Mouse (Mus musculus) ES-E14 (cell line): ENCODE results near the gene Cdipt. TPM values are rescaled to one million over a fixed set of nuclear protein-coding genes. Genes with fewer than 3 reads are reported as not detected.
A peak's percentile ranks its signal among the peaks of the same experiment; 100 is the strongest.

Experiments used
- DNase-seq: peaks from one replicate; pipeline ENCODE4 v3.0.0-alpha.2; 2013; ENCODE audit warnings: low read depth, low spot score
- H3K27ac ChIP-seq: 2 replicates; pipeline ENCODE4 v1.5.1; 2012; ENCODE audit warnings: low read depth, mild to moderate bottlenecking, low read length, moderate library complexity, mixed read lengths; ENCODE audit not compliant: poor library complexity, insufficient read depth, severe bottlenecking
- H3K36me3 ChIP-seq: 2 replicates; pipeline ENCODE4 v1.6.1; 2012; ENCODE audit warnings: mild to moderate bottlenecking, low read length, moderate library complexity, mixed read lengths; ENCODE audit not compliant: control insufficient read depth, poor library complexity, insufficient read depth, severe bottlenecking
- H3K4me1 ChIP-seq, 2 experiments: fragments of 150-350 bp in 1 of 2; sonication (generic) in 1 of 2; 2 replicates each; pipeline ENCODE4 v1.6.1; 2012; ENCODE audit warnings: low read length in 2 of 2, mild to moderate bottlenecking in 1 of 2, mixed read lengths in 1 of 2; ENCODE audit not compliant: control insufficient read depth in 2 of 2, insufficient read depth in 2 of 2, poor library complexity in 1 of 2
- H3K4me3 ChIP-seq, 2 experiments: fragments of 150-350 bp in 1 of 2; sonication (generic) in 1 of 2; 2 replicates each; pipeline ENCODE4 v1.5.1; 2012; ENCODE audit warnings: low read length in 2 of 2, low read depth in 1 of 2, mild to moderate bottlenecking in 1 of 2, mixed read lengths in 1 of 2; ENCODE audit not compliant: insufficient read depth in 1 of 2, poor library complexity in 1 of 2, severe bottlenecking in 1 of 2
- H3K9ac ChIP-seq: 2 replicates; pipeline ENCODE4 v1.6.1; 2012; ENCODE audit warnings: low read depth, mild to moderate bottlenecking, low read length, mixed read lengths; ENCODE audit not compliant: poor library complexity, insufficient read depth, severe bottlenecking
- H3K9me3 ChIP-seq: fragments of 150-350 bp; sonication (generic); 2 replicates; pipeline ENCODE4 v1.6.1; 2012; ENCODE audit warnings: low read depth, mild to moderate bottlenecking, low read length; ENCODE audit not compliant: control insufficient read depth, insufficient read depth
- CHD2 ChIP-seq: IDR thresholded peaks from 2 replicates; pipeline ENCODE4 v1.6.1; 2014; ENCODE audit warnings: mild to moderate bottlenecking, low read depth, low read length, inconsistent platforms
- HCFC1 ChIP-seq: IDR thresholded peaks from 2 replicates; pipeline ENCODE4 v1.6.1; 2012; ENCODE audit warnings: low read length, inconsistent platforms, borderline replicate concordance; ENCODE audit not compliant: insufficient read depth
- MAFK ChIP-seq: IDR thresholded peaks from 2 replicates; pipeline ENCODE4 v1.6.1; 2014; ENCODE audit warnings: mild to moderate bottlenecking, low read depth, low read length, inconsistent platforms; ENCODE audit not compliant: insufficient read depth
- ZC3H11A ChIP-seq: IDR thresholded peaks from 2 replicates; pipeline ENCODE4 v1.6.1; 2012; ENCODE audit warnings: low read depth, mild to moderate bottlenecking, inconsistent platforms, low read length, borderline replicate concordance
- ZNF384 ChIP-seq: IDR thresholded peaks from 2 replicates; pipeline ENCODE4 v1.6.1; 2012; ENCODE audit warnings: low read depth, low read length, inconsistent platforms
- in situ Hi-C, 2 experiments: fragments of 600-800 bp; cut with MboI; formaldehyde crosslinking; loops; one replicate each; pipeline ENCODE4 v1.15.1; 2025; ENCODE audit warnings: low sequenced_read_pairs in 2 of 2, inconsistent platforms in 1 of 2; ENCODE audit not compliant: unreplicated experiment in 2 of 2
- total RNA-seq: library from RNA; depleted of rRNA; stranded (reverse); fragments of 300-350 nt; gene quantifications from 2 replicates; pipeline ENCODE4 v1.2.3, GENCODE M21; 2012; rRNA removed

Gene Cdipt
- 106 and 122 TPM in 2 replicates for total RNA-seq

DNA sequence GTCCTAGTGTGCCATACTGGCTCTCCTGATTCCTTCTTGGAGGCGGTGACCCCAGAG, at the start of gene Cdipt:
TSS of gene Cdipt (plus strand) at position 22 of the 57 bp plus-strand sequence.
- Histone ChIP-seq H3K36me3 (peaks cover 23% of the 10 kb centered on the region), H3K9me3 (no peaks in the 10 kb centered on the region), H3K27ac (peak within 1 kb of the TSS; percentile 92), H3K9ac (peak within 1 kb of the TSS; percentile 88), H3K4me3 (peak within 1 kb of the TSS; percentile 78 to 82), H3K4me1 (peaks cover 0 to 8% of the 10 kb centered on the region in 2 experiments; a peak in 2 of 4 replicates)
- in situ Hi-C loops, result no loop called here
- DNase-seq, result no peak
- no peak for TF ChIP-seq HCFC1
- TF ChIP-seq ZNF384, result no peak
- no peak for TF ChIP-seq MAFK
- no peak for TF ChIP-seq ZC3H11A
- no peak for TF ChIP-seq CHD2

- no peak for DNase-seq
- no peak overlapping the region for H3K27ac ChIP-seq
- peaks cover 3% of the 10 kb centered on the region; the same call in 1 of the 2 replicates for H3K36me3 ChIP-seq
- H3K4me3 ChIP-seq, result no peak overlapping the region
- no peak overlapping the region for H3K9ac ChIP-seq
- in situ Hi-C loops, result no loop called here
- no peak for TF ChIP-seq HCFC1
- TF ChIP-seq ZNF384, result no peak
- no peak for TF ChIP-seq ZC3H11A
- no peak for TF ChIP-seq CHD2
- no peak for TF ChIP-seq MAFK
- peaks cover 0 to 4% of the 10 kb centered on the region in 2 experiments; a peak in 1 of 4 replicates for H3K4me1 ChIP-seq
- no peaks in the 10 kb centered on the region for H3K9me3 ChIP-seq
Measured at GRCm38 (mm10) chr7:126926299-126926698, 49.4 kb upstream of the Cdipt start.

- TF ChIP-seq CHD2, result no peak
- peak; percentile 27; the same call in 1 of the 2 replicates for TF ChIP-seq ZNF384
- Histone ChIP-seq H3K4me3 (peak within 1 kb of the TSS; percentile 89 to 92), H3K27ac (no peak within 1 kb of the TSS), H3K9me3 (no peaks in the 10 kb centered on the region), H3K4me1 (peaks cover 0 to 9% of the 10 kb centered on the region in 2 experiments; a peak in 2 of 4 replicates), H3K9ac (peak within 1 kb of the TSS; percentile 90), H3K36me3 (peaks cover 8% of the 10 kb centered on the region; the same call in 1 of the 2 replicates)
- peak; percentile 78 for DNase-seq
- in situ Hi-C loops, result no loop called here
Measured at GRCm38 (mm10) chr7:126928384-126929037, 47.2 kb upstream of the Cdipt start, which contains the start of gene Kctd13. TSS of gene Kctd13 (plus strand) at chr7:126928879.

DNA sequence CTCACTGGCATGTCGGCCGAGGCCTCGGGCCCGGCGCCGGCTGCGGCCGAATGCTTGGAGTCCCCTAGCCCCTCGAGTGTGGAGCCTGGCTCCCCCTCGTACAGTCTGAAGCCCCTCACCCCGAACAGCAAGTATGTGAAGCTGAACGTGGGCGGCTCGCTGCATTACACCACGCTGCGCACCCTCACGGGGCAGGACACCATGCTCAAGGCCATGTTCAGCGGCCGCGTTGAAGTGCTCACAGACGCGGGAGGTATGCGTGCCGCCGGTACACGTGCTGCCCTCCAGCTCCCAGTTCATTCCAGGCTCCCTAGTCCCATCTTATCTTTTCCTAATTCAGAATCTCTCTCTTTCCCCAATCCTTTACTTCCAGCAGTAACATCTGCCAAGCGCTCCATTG, 46.7 kb upstream of the Cdipt start:
- Histone ChIP-seq H3K4me3 (peak overlapping the region; percentile 89 to 92), H3K36me3 (peaks cover 8% of the 10 kb centered on the region; the same call in 1 of the 2 replicates), H3K4me1 (peaks cover 0 to 11% of the 10 kb centered on the region in 2 experiments; a peak in 2 of 4 replicates), H3K9me3 (no peaks in the 10 kb centered on the region), H3K9ac (peak overlapping the region; percentile 90), H3K27ac (no peak overlapping the region)
- in situ Hi-C loops, result no loop called here
- no peak for DNase-seq
- no peak for TF ChIP-seq ZNF384
- no peak for TF ChIP-seq CHD2
- no peak for TF ChIP-seq ZC3H11A
- no peak for TF ChIP-seq MAFK
- TF ChIP-seq HCFC1, result no peak

DNA sequence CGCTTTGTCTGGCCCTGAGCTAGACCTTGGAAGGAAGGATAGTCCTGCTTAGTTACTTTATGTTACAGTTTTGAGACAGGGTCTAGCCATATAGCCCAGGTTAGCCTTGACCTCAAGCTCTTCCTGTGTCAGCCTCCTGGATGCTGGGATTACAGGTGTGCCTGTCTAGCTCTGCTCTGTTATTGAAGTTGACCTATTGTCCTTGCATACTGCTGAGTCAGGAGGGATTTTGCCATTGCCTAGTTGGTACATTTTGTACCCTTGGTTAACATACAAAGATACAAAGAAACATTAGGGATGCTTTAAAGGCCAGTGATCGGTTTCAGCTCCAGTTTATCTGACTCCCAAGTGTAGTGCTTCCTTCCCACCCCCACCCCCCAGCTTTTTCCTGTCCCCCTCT, 43.1 kb upstream of the Cdipt start:
- no peak for DNase-seq
- TF ChIP-seq ZC3H11A (no peak), MAFK (peak; percentile 67; the same call in 1 of the 2 replicates)
- no peak overlapping the region for H3K4me3 ChIP-seq
- H3K36me3 ChIP-seq, result peaks cover 12% of the 10 kb centered on the region
- in situ Hi-C loops, result no loop called here
- H3K4me1 ChIP-seq, result peaks cover 0 to 11% of the 10 kb centered on the region in 2 experiments; a peak in 2 of 4 replicates
- H3K27ac ChIP-seq, result no peak overlapping the region; the same call in 1 of the 2 replicates
- no peak overlapping the region for H3K9ac ChIP-seq
- no peaks in the 10 kb centered on the region for H3K9me3 ChIP-seq
